Mouse (Mus musculus): ENCODE data around the gene Trpm3.

DNA sequence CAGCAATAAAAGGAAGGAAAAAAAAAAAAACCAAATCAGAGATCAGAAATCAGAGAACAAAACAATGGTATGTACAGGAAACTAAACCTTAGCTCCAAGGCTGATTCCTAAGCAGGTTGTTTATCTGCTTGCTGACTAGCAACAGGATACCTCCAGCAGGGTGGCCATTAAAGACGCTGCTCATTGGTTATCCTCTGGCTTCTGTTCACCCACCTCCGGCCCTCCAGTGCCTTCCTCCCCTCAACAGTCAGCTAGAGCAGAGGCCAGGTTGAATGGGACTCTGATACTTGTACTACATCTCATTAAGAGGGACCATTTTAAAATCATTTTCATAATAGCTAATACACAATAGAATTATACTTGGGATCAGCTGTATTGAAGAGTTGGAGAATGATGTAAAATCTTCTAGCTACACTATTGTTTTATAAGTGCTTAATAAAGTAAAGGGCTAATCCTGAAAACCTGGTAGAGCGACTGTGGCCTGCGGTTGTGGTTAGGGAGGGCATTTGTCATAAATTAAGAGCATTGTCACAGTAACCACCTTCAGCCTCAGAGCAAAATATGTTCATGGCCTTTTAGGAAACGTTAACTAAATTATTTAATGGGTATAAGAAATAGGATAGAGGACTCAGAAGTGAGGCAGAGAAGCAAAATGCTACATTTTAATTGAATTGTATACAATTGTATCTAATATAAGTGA lies 469.3 kb downstream of the Trpm3 start:
- no peak for TF ChIP-seq POLR2AphosphoS5 (IDR thresholded peaks at IDR 0.05; ENCODE audit: insufficient replicate concordance, low read depth, low read length)
- no peak for TF ChIP-seq CTCF (IDR thresholded peaks at IDR 0.05; ENCODE audit: low read depth, low read length)
- no peak for TF ChIP-seq GATA1 (IDR thresholded peaks at IDR 0.05; ENCODE audit: borderline replicate concordance, low read length)
